Mouse (Mus musculus): ENCODE data around the gene Pax9. TPM values are rescaled to one million over a fixed set of nuclear protein-coding genes. Genes with fewer than 3 reads are reported as not detected.

Gene Pax9
- polyA plus RNA-seq, 1 experiment = not detected

DNA sequence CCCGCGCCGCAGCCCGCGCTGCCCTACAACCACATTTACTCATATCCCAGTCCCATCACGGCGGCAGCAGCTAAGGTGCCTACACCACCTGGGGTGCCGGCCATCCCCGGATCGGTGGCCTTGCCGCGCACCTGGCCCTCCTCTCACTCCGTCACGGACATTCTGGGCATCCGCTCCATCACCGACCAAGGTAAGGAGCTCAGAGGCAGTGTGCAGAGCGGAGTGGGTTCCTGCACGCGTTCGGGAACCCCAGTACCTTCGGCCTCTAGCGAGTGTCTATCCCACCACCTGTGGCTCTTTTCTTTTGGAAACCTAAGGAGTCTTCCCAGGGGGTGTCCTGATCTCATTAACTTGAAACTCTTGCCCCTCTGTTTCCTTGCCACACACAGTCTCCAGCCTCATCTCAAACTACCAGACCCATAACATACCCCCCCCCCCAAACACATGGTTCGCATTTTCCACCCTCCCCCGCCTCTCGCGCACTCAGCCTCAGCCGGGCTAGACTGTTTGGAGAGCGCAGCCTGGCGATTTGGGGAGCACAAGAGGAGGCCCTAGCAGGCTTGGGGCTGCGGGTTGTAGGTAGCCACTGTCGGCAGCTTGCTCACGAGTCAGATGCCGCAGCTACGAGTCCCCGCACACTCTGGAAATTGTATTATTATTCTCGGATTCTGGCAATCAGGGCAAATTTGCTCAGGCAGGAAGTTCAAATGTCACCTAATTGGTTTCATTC is 5.6 kb downstream of the Pax9 start:
- Histone ChIP-seq H3K27me3 (ENCODE audit: control insufficient read depth, insufficient read depth, low read length) (peaks cover 70% of the 10 kb centered on the region), H3K27ac (ENCODE audit: insufficient read depth, low read depth, low read length) (no peak overlapping the region), H3K4me3 (ENCODE audit: low read depth, low read length) (no peak overlapping the region), H3K36me3 (ENCODE audit: control insufficient read depth, insufficient read depth, low read length) (no peaks in the 10 kb centered on the region), H3K4me1 (ENCODE audit: control insufficient read depth, insufficient read depth, insufficient read length, low read length) (no peaks in the 10 kb centered on the region; the same call in none of the 2 replicates)
- WGBS = 2% methylated on average over 36 of the region's 36 CpGs
- TF ChIP-seq CTCF (IDR thresholded peaks at IDR 0.05; ENCODE audit: extremely low read depth, insufficient read length, insufficient replicate concordance, low read depth, low read length) = no peak
- no peak for TF ChIP-seq POLR2A (IDR thresholded peaks at IDR 0.05; ENCODE audit: low read depth, low read length)

DNA sequence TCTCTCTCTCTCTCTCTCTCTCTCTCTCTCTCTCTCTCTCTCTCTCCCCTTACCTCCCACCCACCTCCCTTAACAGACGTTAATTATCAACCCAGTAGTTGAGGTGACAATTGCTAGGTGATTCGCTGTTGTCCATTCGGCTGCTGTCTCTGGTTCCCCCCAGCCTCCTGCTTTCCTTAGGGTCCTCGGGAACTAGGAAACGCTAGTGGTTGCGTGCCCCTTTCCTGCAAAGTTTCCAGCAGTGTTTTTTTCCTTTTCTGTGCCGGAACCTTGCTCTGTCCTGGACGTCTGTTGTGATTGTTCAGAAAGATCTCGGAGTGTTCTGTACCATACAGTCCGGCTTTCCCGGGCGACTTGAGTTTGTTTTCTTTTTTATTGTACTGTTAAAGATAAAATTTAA is 6.2 kb downstream of the Pax9 start:
- Histone ChIP-seq H3K4me1 (ENCODE audit: control insufficient read depth, insufficient read depth, insufficient read length, low read length) (no peaks in the 10 kb centered on the region; the same call in none of the 2 replicates), H3K27ac (ENCODE audit: insufficient read depth, low read depth, low read length) (no peak overlapping the region), H3K27me3 (ENCODE audit: control insufficient read depth, insufficient read depth, low read length) (peaks cover 64% of the 10 kb centered on the region), H3K36me3 (ENCODE audit: control insufficient read depth, insufficient read depth, low read length) (no peaks in the 10 kb centered on the region), H3K4me3 (ENCODE audit: low read depth, low read length) (no peak overlapping the region)
- WGBS = 3% methylated on average over 12 of the region's 12 CpGs
- TF ChIP-seq CTCF (IDR thresholded peaks at IDR 0.05; ENCODE audit: extremely low read depth, insufficient read length, insufficient replicate concordance, low read depth, low read length) (no peak), POLR2A (IDR thresholded peaks at IDR 0.05; ENCODE audit: low read depth, low read length) (no peak)

DNA sequence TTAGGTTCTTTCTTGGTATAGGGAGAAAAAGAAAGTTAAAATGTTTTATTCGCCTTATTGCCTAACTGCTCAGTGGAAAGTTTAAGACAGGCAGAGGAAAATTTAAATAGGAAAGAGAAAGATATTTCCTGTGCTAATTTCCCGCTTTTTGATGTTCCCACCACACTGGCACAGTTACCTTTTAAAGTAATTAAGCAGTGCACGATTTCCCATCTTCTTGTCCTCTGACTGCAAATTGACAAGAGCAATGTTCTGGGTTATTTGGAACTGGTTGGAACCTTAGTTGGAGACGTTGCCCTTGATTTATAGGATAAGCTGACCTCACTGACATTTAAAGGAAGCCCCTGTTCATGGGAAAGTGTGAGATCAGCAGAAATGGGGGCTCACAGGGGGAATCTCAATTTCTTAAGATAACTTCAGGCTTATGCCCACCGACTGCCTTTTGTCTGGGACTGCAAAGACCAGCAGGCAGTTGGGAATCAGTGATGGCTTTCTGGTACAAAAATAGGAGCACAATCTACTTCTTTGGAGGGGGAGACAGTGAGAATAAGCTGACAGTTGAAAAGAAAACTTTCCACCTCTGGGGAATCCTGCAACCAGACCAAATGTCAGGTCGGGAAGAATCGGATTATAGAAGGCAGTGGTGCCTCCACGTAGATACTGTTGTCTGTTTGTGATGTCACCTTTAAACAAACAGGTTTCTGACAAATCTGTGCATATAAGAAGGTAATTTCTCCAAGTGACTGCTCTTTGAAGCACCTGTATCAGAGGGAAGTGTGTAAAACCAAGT is 6.8 kb downstream of the Pax9 start:
- Histone ChIP-seq H3K27ac (ENCODE audit: insufficient read depth, low read depth, low read length) (no peak overlapping the region), H3K4me3 (ENCODE audit: low read depth, low read length) (no peak overlapping the region), H3K4me1 (ENCODE audit: control insufficient read depth, insufficient read depth, insufficient read length, low read length) (no peaks in the 10 kb centered on the region; the same call in none of the 2 replicates), H3K27me3 (ENCODE audit: control insufficient read depth, insufficient read depth, low read length) (peaks cover 58% of the 10 kb centered on the region), H3K36me3 (ENCODE audit: control insufficient read depth, insufficient read depth, low read length) (no peaks in the 10 kb centered on the region)
- WGBS = 6% methylated on average over 8 of the region's 8 CpGs
- TF ChIP-seq CTCF (IDR thresholded peaks at IDR 0.05; ENCODE audit: extremely low read depth, insufficient read length, insufficient replicate concordance, low read depth, low read length) (no peak), POLR2A (IDR thresholded peaks at IDR 0.05; ENCODE audit: low read depth, low read length) (no peak)

DNA sequence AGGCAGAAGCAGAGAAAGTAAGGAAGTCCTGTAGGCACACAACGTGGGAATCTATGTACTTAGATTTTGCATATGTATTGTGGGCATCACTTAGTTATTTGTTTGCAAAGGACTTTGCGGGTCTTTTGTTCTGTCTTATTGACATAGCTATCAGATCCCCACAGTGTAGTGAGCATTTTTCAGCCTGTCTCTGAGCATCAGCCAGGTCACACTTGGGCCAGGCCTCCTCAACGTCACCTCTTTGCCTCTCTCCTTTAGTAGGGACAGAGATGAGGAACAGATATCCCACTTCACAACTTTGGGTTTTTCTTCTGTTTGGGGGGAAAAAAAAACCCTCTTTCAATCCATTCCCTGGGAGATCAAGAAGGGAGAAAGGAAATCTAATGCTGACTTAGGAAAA is 7.8 kb downstream of the Pax9 start:
- no peak overlapping the region for H3K4me3 ChIP-seq (ENCODE audit: low read depth, low read length)
- peaks cover 58% of the 10 kb centered on the region for H3K27me3 ChIP-seq (ENCODE audit: control insufficient read depth, insufficient read depth, low read length)
- no peak overlapping the region for H3K27ac ChIP-seq (ENCODE audit: insufficient read depth, low read depth, low read length)
- TF ChIP-seq CTCF (IDR thresholded peaks at IDR 0.05; ENCODE audit: extremely low read depth, insufficient read length, insufficient replicate concordance, low read depth, low read length) = no peak
- TF ChIP-seq POLR2A (IDR thresholded peaks at IDR 0.05; ENCODE audit: low read depth, low read length) = no peak
- 31% methylated on average over 3 of the region's 3 CpGs for WGBS
- no peaks in the 10 kb centered on the region for H3K36me3 ChIP-seq (ENCODE audit: control insufficient read depth, insufficient read depth, low read length)
- H3K4me1 ChIP-seq (ENCODE audit: control insufficient read depth, insufficient read depth, insufficient read length, low read length) = no peaks in the 10 kb centered on the region; the same call in none of the 2 replicates

DNA sequence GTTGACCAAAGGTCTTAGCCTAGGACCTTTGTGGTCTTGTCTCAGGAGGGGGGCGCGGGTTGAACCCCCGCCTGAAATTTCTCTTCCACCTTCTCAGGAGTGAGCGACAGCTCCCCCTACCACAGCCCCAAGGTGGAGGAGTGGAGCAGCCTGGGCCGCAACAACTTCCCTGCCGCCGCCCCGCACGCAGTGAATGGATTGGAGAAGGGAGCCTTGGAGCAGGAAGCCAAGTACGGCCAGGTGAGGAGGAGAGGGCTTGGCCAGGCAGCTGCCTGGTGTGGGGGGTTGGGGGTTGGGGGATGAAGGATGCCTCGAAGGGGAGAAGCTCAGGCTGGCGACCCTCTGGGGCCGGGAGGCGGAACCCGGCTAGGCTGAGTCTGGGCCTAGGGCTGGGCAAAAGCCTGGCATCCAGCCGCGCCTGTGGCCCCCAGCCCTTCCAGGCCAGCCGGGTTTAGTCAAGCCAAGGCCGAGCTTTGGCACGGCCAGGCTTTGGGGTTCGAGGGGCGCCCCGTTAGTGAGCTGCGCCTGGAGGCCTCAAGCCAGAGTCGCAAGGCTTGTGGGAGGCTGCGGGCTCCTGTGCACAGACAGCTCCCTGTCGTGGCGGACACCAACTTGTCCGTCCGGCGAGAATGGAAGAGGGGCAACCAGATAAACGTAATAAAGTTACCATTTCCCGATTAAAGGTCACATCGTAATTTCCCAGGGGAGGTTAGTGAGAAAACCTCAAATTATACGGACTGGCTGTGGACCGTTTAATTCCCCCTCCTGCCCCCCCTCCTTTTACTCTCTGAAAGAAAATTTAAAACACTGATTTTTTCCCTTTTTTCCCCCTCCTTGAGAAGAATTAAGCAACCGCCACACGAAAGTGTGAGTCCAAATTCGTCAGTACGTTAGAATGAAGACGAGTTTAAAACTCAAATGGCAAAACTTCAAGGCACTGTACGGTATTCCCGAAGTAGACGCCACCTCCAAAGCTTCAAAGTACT is 8.6 kb downstream of the Pax9 start:
- Histone ChIP-seq H3K27me3 (ENCODE audit: control insufficient read depth, insufficient read depth, low read length) (peaks cover 50% of the 10 kb centered on the region), H3K36me3 (ENCODE audit: control insufficient read depth, insufficient read depth, low read length) (no peaks in the 10 kb centered on the region), H3K27ac (ENCODE audit: insufficient read depth, low read depth, low read length) (no peak overlapping the region), H3K4me3 (ENCODE audit: low read depth, low read length) (no peak overlapping the region), H3K4me1 (ENCODE audit: control insufficient read depth, insufficient read depth, insufficient read length, low read length) (no peaks in the 10 kb centered on the region; the same call in none of the 2 replicates)
- TF ChIP-seq CTCF (IDR thresholded peaks at IDR 0.05; ENCODE audit: extremely low read depth, insufficient read length, insufficient replicate concordance, low read depth, low read length) (no peak), POLR2A (IDR thresholded peaks at IDR 0.05; ENCODE audit: low read depth, low read length) (no peak)
- 17% methylated on average over 44 of the region's 44 CpGs for WGBS

DNA sequence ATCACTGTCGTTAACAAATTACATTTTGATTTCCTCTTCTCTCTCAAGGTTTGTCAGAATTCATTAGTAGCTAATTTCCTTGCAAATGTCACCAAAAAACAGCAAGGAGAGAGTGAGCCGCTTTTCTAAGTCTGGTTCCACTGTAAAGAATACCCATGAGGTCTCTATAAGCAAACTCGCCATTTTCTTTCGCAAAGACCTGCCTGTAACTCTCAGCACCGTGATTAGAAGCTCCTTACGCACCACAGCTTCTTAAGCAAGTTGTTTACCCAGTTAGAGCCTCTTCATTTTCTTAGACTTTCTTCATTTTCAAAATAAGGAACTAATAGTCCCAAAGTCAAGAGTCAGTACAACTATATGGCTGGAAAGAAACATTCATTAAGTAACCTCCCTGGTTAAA is 9.4 kb downstream of the Pax9 start:
- Histone ChIP-seq H3K4me3 (ENCODE audit: low read depth, low read length) (no peak overlapping the region), H3K27me3 (ENCODE audit: control insufficient read depth, insufficient read depth, low read length) (peaks cover 42% of the 10 kb centered on the region), H3K27ac (ENCODE audit: insufficient read depth, low read depth, low read length) (no peak overlapping the region), H3K4me1 (ENCODE audit: control insufficient read depth, insufficient read depth, insufficient read length, low read length) (no peaks in the 10 kb centered on the region; the same call in 1 of the 2 replicates), H3K36me3 (ENCODE audit: control insufficient read depth, insufficient read depth, low read length) (no peaks in the 10 kb centered on the region)
- TF ChIP-seq CTCF (IDR thresholded peaks at IDR 0.05; ENCODE audit: extremely low read depth, insufficient read length, insufficient replicate concordance, low read depth, low read length) = no peak
- no peak for TF ChIP-seq POLR2A (IDR thresholded peaks at IDR 0.05; ENCODE audit: low read depth, low read length)
- WGBS = 29% methylated on average over 6 of the region's 6 CpGs
